Mouse (Mus musculus): ENCODE data around the gene G3bp1. TPM values are rescaled to one million over a fixed set of nuclear protein-coding genes. Genes with fewer than 3 reads are reported as not detected.

G3bp1 gene
- 23.3 and 28.3 TPM in 2 replicates for polyA plus RNA-seq (2012; rRNA removed)

GRCm38 (mm10) chr11:55469048-55469843, at the start of gene G3bp1:
TSS of gene G3bp1 (plus strand) at chr11:55469685.
- H3K36me3 ChIP-seq (ENCODE audit: control insufficient read depth, insufficient read depth, low read length), result no peaks in the 10 kb centered on the region
- H3K4me1 ChIP-seq (ENCODE audit: control insufficient read depth, insufficient read depth, low read length), result peaks cover 15% of the 10 kb centered on the region; the same call in 1 of the 2 replicates
- H3K27me3 ChIP-seq (replicated peaks; ENCODE audit: control insufficient read depth, insufficient read depth, low read length), result no peaks in the 10 kb centered on the region
- peak within 1 kb of the TSS; percentile 76 for H3K4me3 ChIP-seq (ENCODE audit: insufficient read depth, low read depth, low read length)
- peak within 1 kb of the TSS; percentile 96 for H3K27ac ChIP-seq (ENCODE audit: insufficient read depth, low read depth, low read length)
- TF ChIP-seq CTCF (conservative IDR thresholded peaks at IDR 0.05; ENCODE audit: insufficient read depth, insufficient read length, low read depth, low read length) (peak; percentile 56), POLR2A (IDR thresholded peaks at IDR 0.05; ENCODE audit: low read depth, low read length) (peak; percentile 95)
- DNase-seq, result peak; percentile 100
- WGBS, result under 1% methylated on average over 57 of the region's 57 CpGs

DNA sequence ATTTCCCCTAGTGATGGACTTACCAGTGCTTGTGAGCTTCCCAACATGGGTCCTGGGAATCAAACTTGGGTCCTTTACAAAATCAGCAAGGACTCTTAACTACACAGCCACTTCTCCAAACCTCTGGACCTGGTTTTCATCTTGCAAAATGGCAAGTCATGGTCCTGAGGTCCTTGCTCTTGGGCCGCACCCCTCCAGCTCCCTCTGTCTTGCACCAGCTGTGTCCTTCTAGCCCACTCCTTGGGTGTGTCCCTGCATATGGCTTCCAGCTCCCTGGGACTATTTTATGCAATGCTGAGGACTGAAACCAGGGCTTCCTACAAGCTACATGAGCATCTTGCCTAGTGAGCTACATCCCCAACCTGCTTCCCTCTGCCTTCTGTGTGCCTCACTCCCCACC, 46.5 kb upstream of the G3bp1 start, which contains the start of gene Sparc:
Gene Sparc (minus strand): TSS at position 206 of the 400 bp plus-strand sequence.
- no peak within 1 kb of the TSS for H3K4me3 ChIP-seq (ENCODE audit: insufficient read depth, low read depth, low read length)
- DNase-seq, result no peak
- no peaks in the 10 kb centered on the region for H3K4me1 ChIP-seq (ENCODE audit: control insufficient read depth, insufficient read depth, low read length)
- no peaks in the 10 kb centered on the region for H3K36me3 ChIP-seq (ENCODE audit: control insufficient read depth, insufficient read depth, low read length)
- no peaks in the 10 kb centered on the region for H3K27me3 ChIP-seq (replicated peaks; ENCODE audit: control insufficient read depth, insufficient read depth, low read length)
- WGBS, result 100% methylated on average over 1 of the region's 1 CpGs
- no peak for TF ChIP-seq POLR2A (IDR thresholded peaks at IDR 0.05; ENCODE audit: low read depth, low read length)
- H3K27ac ChIP-seq (ENCODE audit: insufficient read depth, low read depth, low read length), result no peak within 1 kb of the TSS

- no peaks in the 10 kb centered on the region for H3K4me1 ChIP-seq (ENCODE audit: control insufficient read depth, insufficient read depth, low read length)
- no peak overlapping the region for H3K4me3 ChIP-seq (ENCODE audit: insufficient read depth, low read depth, low read length)
- no peaks in the 10 kb centered on the region for H3K36me3 ChIP-seq (ENCODE audit: control insufficient read depth, insufficient read depth, low read length)
- no peak for TF ChIP-seq POLR2A (IDR thresholded peaks at IDR 0.05; ENCODE audit: low read depth, low read length)
- no peak for TF ChIP-seq CTCF (conservative IDR thresholded peaks at IDR 0.05; ENCODE audit: insufficient read depth, insufficient read length, low read depth, low read length)
- 44% methylated on average over 4 of the region's 4 CpGs for WGBS
- no peak overlapping the region for H3K27ac ChIP-seq (ENCODE audit: insufficient read depth, low read depth, low read length)
- no peaks in the 10 kb centered on the region for H3K27me3 ChIP-seq (replicated peaks; ENCODE audit: control insufficient read depth, insufficient read depth, low read length)
- DNase-seq, result no peak
Observed at GRCm38 (mm10) chr11:55423756-55424155, 45.7 kb upstream of the G3bp1 start.

DNA sequence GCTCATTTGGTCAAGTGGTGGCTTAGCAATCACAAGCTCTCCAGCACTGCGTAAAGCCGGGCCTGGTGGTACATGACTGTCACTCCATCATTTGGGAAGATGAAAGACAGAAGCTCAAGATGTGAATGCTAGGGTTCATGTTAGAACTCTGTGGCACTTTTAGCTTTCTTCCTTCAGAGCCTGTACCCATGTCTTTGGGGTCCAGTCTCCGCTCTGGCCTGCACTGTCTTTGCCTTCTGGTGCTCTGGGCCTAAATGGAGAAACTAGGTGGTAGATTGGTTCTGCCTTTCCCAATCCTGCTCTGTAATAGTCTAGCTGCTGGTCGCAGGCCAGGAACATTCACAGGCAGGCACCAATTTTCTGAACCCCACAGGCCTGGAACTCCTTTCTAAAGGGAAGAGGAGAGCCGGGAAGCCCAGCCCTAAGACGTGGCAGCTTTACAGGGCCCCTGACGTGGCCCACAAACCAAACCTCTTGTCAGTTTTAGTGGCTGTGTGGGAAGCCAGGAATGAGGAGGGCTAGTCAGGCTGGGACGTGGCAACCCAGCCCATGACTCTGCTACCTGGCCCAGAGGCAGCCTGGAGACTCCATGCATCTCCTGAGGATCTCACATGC, 44.6 kb upstream of the G3bp1 start:
- no peak for DNase-seq
- TF ChIP-seq CTCF (conservative IDR thresholded peaks at IDR 0.05; ENCODE audit: insufficient read depth, insufficient read length, low read depth, low read length), result no peak
- no peak for TF ChIP-seq POLR2A (IDR thresholded peaks at IDR 0.05; ENCODE audit: low read depth, low read length)
- no peak overlapping the region for H3K27ac ChIP-seq (ENCODE audit: insufficient read depth, low read depth, low read length)
- H3K4me1 ChIP-seq (ENCODE audit: control insufficient read depth, insufficient read depth, low read length), result no peaks in the 10 kb centered on the region
- WGBS, result 89% methylated on average over 8 of the region's 8 CpGs
- no peaks in the 10 kb centered on the region for H3K27me3 ChIP-seq (replicated peaks; ENCODE audit: control insufficient read depth, insufficient read depth, low read length)
- H3K4me3 ChIP-seq (ENCODE audit: insufficient read depth, low read depth, low read length), result no peak overlapping the region
- no peaks in the 10 kb centered on the region for H3K36me3 ChIP-seq (ENCODE audit: control insufficient read depth, insufficient read depth, low read length)

DNA sequence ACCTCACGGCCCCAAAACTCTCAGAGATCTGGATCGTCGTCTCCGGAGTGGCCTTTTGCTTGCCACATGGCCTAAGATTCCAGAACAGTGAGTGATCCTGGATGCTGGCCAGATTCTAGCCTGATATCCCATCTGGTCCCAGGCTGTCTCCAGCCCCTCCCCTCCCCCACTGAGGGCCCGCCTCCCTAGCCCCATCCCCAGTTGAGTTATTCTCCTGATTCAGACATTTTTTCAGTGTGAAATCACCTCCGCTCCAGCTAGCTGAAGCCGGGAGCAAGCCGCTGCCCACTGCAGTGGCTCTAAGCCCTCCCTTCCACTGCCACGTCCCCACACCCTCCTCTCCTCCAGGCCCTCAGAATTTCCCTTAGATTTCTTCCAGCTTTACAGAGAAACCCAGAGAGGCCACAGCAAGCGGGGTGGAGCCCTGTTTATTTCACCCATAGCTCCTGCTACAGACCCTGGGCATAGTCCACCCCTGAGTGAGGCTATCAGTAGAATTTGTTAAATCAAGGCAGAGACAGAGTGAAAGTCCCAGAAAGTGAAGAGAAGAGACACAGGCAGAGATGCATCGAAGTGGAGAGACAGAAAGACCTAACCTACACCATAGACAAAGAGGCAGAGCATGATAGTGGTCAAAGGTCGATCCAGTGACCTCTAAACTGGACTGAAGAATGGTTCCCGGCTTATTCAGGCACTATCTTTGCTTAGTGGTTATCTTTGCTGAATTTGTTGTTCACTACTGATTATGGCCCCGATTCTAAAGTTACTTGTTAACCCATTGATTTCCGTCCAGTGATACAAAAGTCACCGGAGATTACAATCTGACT, 41.1 kb upstream of the G3bp1 start:
- H3K4me1 ChIP-seq (ENCODE audit: control insufficient read depth, insufficient read depth, low read length), result no peaks in the 10 kb centered on the region
- peak; percentile 93 for DNase-seq
- WGBS, result 30% methylated on average over 16 of the region's 16 CpGs
- no peak overlapping the region for H3K4me3 ChIP-seq (ENCODE audit: insufficient read depth, low read depth, low read length)
- H3K27me3 ChIP-seq (replicated peaks; ENCODE audit: control insufficient read depth, insufficient read depth, low read length), result no peaks in the 10 kb centered on the region
- H3K36me3 ChIP-seq (ENCODE audit: control insufficient read depth, insufficient read depth, low read length), result no peaks in the 10 kb centered on the region
- no peak for TF ChIP-seq CTCF (conservative IDR thresholded peaks at IDR 0.05; ENCODE audit: insufficient read depth, insufficient read length, low read depth, low read length)
- TF ChIP-seq POLR2A (IDR thresholded peaks at IDR 0.05; ENCODE audit: low read depth, low read length), result no peak
- peak overlapping the region; percentile 96 for H3K27ac ChIP-seq (ENCODE audit: insufficient read depth, low read depth, low read length)

DNA sequence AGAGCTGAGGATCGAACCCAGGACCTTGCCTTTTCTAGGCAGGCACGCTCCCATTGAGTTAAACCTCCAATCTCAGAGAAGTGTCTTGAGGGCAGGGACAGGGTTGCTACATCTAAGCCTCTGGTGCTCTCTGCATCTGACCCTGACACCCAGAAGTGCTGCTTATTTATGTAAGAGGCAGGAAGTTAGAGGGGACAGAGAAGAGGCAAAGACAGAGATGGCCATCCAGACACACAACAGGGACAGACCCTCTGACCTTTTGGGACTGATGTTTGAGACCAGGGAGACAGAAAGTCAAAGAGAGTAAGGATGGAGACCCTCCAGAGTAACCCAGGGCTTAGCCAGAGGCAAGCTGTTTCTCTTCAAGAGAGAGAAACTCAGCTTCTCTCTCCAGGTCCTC, 39.5 kb upstream of the G3bp1 start:
- H3K4me1 ChIP-seq (ENCODE audit: control insufficient read depth, insufficient read depth, low read length), result no peaks in the 10 kb centered on the region
- 93% methylated on average over 2 of the region's 2 CpGs for WGBS
- no peak for TF ChIP-seq CTCF (conservative IDR thresholded peaks at IDR 0.05; ENCODE audit: insufficient read depth, insufficient read length, low read depth, low read length)
- no peak for TF ChIP-seq POLR2A (IDR thresholded peaks at IDR 0.05; ENCODE audit: low read depth, low read length)

More for the DNA sequence above, 39.5 kb upstream of the G3bp1 start:
- Histone ChIP-seq H3K27ac (ENCODE audit: insufficient read depth, low read depth, low read length) (no peak overlapping the region), H3K36me3 (ENCODE audit: control insufficient read depth, insufficient read depth, low read length) (no peaks in the 10 kb centered on the region), H3K4me3 (ENCODE audit: insufficient read depth, low read depth, low read length) (no peak overlapping the region), H3K27me3 (replicated peaks; ENCODE audit: control insufficient read depth, insufficient read depth, low read length) (no peaks in the 10 kb centered on the region)
- DNase-seq, result no peak

All from kidney, adult 2 months (tissue).